Mouse (Mus musculus) kidney, postnatal 0 days (tissue): ENCODE data around the gene Pax3. TPM values are rescaled to one million over a fixed set of nuclear protein-coding genes. Genes with fewer than 3 reads are reported as not detected.
A peak's percentile ranks its signal among the peaks of the same experiment; 100 is the strongest.

ENCODE experiments used
- ATAC-seq: fragments of 200-750 bp; cut with Nextera tagmentation; replicated peaks from 2 replicates; pipeline ENCODE4 v1.8.0; 2017; ENCODE audit warnings: low read depth, moderate number of reproducible peaks, moderate TSS enrichment, moderate library complexity; ENCODE audit not compliant: low FRiP score
- DNase-seq: peaks from one replicate; pipeline ENCODE4 v3.0.0-alpha.2; 2016; ENCODE audit warnings: low spot score
- H3K27ac ChIP-seq: fragments of 300-500 bp; sonication (generic); 2 replicates; pipeline ENCODE4 v1.5.1; 2014; ENCODE audit warnings: mild to moderate bottlenecking
- H3K27me3 ChIP-seq: fragments of 300-500 bp; sonication (generic); 2 replicates; pipeline ENCODE4 v1.6.1; 2014; ENCODE audit warnings: low read length, mixed read lengths; ENCODE audit not compliant: insufficient read depth
- H3K36me3 ChIP-seq: fragments of 300-500 bp; sonication (generic); 2 replicates; pipeline ENCODE4 v1.6.1; 2014; ENCODE audit warnings: low read length, mixed read lengths; ENCODE audit not compliant: insufficient read depth
- H3K4me1 ChIP-seq: fragments of 300-500 bp; sonication (generic); replicated peaks from 2 replicates; pipeline ENCODE4 v1.6.1; 2014; ENCODE audit warnings: antibody characterized with exemption, low read length, mixed read lengths; ENCODE audit not compliant: insufficient read depth
- H3K4me2 ChIP-seq: fragments of 300-500 bp; sonication (generic); 2 replicates; pipeline ENCODE4 v1.6.1; 2014; ENCODE audit warnings: mild to moderate bottlenecking, low read length, moderate library complexity, mixed read lengths
- H3K4me3 ChIP-seq: fragments of 300-500 bp; sonication (generic); replicated peaks from 2 replicates; pipeline ENCODE4 v1.5.1; 2014; ENCODE audit warnings: low read depth, low read length
- H3K9ac ChIP-seq: fragments of 300-500 bp; sonication (generic); 2 replicates; pipeline ENCODE4 v1.6.1; 2014; ENCODE audit warnings: low read depth, low read length
- H3K9me3 ChIP-seq: fragments of 300-500 bp; sonication (generic); replicated peaks from 2 replicates; pipeline ENCODE4 v1.6.1; 2016; ENCODE audit warnings: low read length, inconsistent platforms, mixed read lengths
- CTCF ChIP-seq: IDR thresholded peaks from 2 replicates; pipeline ENCODE4 v1.5.1; 2016; ENCODE audit warnings: antibody characterized with exemption, low read depth, mild to moderate bottlenecking, moderate library complexity
- WGBS: fragments of 180-500 bp; shearing (Covaris S2); extraction: QIAGEN DNeasy Blood & Tissue Kit; methylation state at CpG from one replicate; pipeline ENCODE4 v1.1.7; 2014; 5-methylcytosine and 5-hydroxymethylcytosine counted together
- polyA plus RNA-seq: library from polyadenylated mRNA; unstranded; fragments of >200 nt; fragmentation: Nextera tagmentation; extraction: Ambion mirVana; gene quantifications from 2 replicates; pipeline ENCODE4 v1.2.1, GENCODE M21; 2015

Gene Pax3
- not detected in 2 replicates for polyA plus RNA-seq

DNA sequence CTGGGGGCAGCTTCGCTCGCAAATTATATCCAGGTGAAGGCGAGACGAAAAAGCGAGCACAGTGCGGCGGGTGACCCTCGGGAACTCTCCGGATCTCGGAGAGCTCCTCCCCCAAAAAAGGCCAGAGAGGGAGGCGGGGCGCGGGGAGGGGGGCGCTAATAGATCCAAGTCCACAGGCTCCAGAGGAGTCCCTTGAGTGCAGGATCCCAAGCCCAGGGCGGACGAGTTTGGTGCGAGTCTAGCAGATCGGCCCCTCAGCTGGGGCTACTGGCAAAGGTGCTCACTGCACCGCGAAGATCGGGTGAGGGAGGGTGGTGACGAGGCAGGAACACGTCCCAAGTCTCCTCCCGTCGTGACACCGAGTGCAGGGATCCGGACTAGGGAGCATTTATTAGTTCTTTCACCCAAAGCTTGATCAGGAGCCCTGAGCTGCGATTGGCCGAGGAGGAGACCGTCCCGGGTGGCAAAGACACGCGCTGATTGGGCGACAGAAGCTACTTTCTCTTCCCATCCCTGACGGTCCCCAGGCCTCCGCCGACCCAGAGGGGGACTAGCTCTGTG is at the start of gene Pax3:
Gene Pax3 (minus strand): TSS at position 384 of the 561 bp plus-strand sequence.
- ATAC-seq (peak; percentile 16; the same call in 1 of the 2 replicates), DNase-seq (no peak)
- no peak within 1 kb of the TSS for H3K9ac ChIP-seq
- H3K4me3 ChIP-seq, result peak within 1 kb of the TSS; percentile 18
- H3K4me1 ChIP-seq, result 0 out of 2 replicates have a peak, but pooled peaks cover 8% of the 10 kb centered on the region
- no peaks in the 10 kb centered on the region for H3K9me3 ChIP-seq
- H3K27me3 ChIP-seq, result peaks cover 89% of the 10 kb centered on the region
- TF ChIP-seq CTCF, result no peak
- no peak within 1 kb of the TSS for H3K27ac ChIP-seq
- 3% methylated on average over 36 of the region's 37 CpGs for WGBS
- H3K36me3 ChIP-seq, result no peaks in the 10 kb centered on the region
- H3K4me2 ChIP-seq, result peak within 1 kb of the TSS; percentile 39

DNA sequence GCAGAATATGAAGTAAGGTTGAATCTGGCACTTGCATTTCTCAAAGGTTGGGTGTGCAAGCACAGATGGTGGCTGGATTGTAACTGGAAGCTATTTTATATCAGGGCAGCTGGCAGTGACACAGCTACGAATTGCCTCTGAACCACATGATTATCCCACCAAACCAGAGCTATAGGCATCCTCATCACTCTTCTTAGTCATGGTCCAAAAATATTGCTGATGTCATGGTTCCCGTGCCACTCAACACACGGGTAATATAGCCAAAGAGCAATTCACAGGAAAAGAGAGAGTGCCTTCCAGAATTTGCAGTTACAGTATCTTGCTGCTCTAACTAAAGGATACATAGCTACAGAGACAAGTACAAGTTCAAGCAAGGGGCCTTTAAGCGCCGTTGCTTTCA is 37.4 kb upstream of the Pax3 start:
- no peaks in the 10 kb centered on the region for H3K9me3 ChIP-seq
- no peak overlapping the region for H3K4me2 ChIP-seq
- WGBS, result 83% methylated on average over 5 of the region's 5 CpGs
- no peak overlapping the region for H3K4me3 ChIP-seq
- no peaks in the 10 kb centered on the region for H3K4me1 ChIP-seq
- TF ChIP-seq CTCF, result no peak
- ATAC-seq, result no peak
- H3K27me3 ChIP-seq, result no peaks in the 10 kb centered on the region
- H3K9ac ChIP-seq, result no peak overlapping the region
- DNase-seq, result no peak
- no peaks in the 10 kb centered on the region for H3K36me3 ChIP-seq
- no peak overlapping the region for H3K27ac ChIP-seq

DNA sequence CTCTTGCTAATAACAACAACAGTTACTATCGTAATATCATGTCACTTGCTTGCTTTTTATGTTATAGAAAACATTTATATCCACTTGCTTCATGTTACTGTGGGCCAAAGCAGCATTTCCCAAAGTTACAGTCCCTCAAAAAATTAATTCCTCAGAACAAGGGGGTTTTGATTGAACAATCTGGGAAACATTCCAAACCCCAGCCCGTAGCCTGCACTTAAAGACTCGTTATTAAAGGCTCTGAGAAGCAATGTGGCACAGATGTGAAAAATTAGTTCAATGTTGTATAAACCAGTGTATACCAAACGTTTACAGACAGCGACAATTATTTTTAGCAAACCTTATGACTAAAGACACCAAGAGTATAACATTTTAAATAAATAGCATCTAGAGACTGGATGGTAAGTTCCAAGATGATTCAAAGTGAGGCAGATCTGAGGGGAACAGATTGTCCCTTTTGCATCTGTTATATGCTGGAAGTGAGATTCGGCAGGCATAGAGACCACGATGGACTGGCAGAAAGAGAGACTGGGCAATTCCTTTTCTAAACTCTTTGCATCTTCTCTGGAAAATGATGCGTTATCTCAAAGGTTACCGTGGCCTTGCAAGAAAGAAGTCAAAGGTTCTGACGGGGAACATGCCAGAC is 35.1 kb upstream of the Pax3 start:
- Histone ChIP-seq H3K27me3 (no peaks in the 10 kb centered on the region), H3K4me2 (no peak overlapping the region), H3K4me3 (no peak overlapping the region), H3K27ac (no peak overlapping the region), H3K9ac (no peak overlapping the region), H3K9me3 (no peaks in the 10 kb centered on the region), H3K36me3 (no peaks in the 10 kb centered on the region), H3K4me1 (no peaks in the 10 kb centered on the region)
- DNase-seq (no peak), ATAC-seq (no peak)
- 65% methylated on average over 10 of the region's 10 CpGs for WGBS
- no peak for TF ChIP-seq CTCF

DNA sequence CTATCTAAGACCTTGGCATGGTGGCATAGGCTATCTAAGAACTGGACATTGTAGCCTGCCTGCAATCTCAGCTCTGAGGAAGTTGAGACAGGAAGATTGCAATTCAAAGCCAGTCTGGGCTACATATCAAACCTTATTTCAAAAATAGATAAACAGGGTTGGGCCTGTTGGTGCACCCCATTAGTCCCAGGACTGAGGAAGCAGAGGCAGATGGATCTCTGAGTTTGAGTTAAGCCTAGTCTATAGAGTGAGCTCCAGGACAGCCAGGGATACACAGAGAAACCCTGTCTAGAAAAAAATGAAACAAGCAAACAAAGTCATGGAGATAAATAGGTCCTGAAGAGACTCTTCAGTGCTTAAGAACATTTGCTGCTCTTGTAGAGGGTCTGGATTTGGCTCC is 32.9 kb upstream of the Pax3 start:
- ATAC-seq (no peak), DNase-seq (no peak)
- Histone ChIP-seq H3K27me3 (no peaks in the 10 kb centered on the region), H3K27ac (no peak overlapping the region), H3K4me3 (no peak overlapping the region), H3K36me3 (no peaks in the 10 kb centered on the region), H3K9ac (no peak overlapping the region), H3K9me3 (no peaks in the 10 kb centered on the region), H3K4me2 (no peak overlapping the region), H3K4me1 (no peaks in the 10 kb centered on the region)
- no peak for TF ChIP-seq CTCF

DNA sequence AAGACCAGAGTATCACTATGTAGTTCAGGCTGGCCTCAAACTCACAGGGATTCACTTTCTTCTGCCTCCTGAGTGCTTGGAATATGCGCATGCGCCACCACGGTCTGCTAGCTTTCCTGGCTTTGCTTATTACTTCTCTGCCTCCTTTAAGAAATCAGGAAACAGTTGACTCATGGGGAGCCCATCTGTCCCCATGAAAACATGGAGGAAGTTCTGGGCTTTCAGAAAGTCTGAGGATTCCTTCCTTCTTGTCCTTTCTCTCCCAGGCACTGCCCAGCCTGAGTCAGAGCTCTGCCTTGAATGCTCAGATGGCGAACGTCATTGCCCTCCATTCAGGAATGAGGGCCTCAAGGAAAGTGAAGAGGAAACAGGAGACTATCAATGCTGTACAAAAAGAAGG is 31.8 kb upstream of the Pax3 start:
- DNase-seq (no peak), ATAC-seq (no peak)
- Histone ChIP-seq H3K9me3 (no peaks in the 10 kb centered on the region), H3K4me3 (no peak overlapping the region), H3K4me1 (no peaks in the 10 kb centered on the region), H3K27me3 (no peaks in the 10 kb centered on the region), H3K9ac (no peak overlapping the region), H3K36me3 (no peaks in the 10 kb centered on the region), H3K4me2 (no peak overlapping the region), H3K27ac (no peak overlapping the region)
- 56% methylated on average over 5 of the region's 5 CpGs for WGBS
- TF ChIP-seq CTCF, result no peak

DNA sequence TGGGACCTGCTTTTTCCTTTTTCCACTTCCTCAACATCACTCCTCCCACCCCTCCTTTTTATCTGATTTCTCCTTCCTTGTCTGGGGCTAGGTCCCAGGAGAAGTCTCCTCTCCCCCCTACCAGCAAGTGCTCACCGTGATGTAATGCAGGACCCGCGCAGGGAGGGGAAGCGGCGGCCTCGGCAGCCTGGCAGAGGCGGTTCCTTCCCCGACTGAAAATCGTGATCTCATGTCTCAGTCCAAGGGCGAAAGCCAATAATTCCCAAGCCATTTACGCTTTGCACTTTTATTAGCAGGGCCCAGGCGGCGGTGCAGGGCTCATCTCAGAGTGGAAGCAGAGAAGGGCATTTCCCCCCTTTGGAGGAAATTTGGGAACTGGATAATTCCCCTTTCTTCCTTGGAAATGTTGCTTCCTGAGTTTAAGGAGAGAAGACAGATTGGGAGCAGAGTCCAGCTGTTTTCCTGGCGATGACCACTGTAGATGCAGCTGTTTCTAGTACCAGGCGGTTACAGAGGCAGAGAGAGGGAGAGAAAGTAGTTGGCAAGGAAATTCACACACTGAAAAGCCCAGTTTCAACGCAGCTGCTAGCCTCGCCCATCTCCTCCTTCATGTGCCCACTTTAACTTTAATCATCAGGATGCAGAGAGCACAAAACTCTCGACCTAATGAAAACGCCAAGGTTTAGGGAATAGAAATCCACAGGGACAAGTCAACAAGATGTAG is 21.3 kb upstream of the Pax3 start:
- Histone ChIP-seq H3K4me2 (peak overlapping the region; percentile 96), H3K4me1 (peaks cover 6% of the 10 kb centered on the region; the same call in 1 of the 2 replicates), H3K4me3 (peak overlapping the region; percentile 47), H3K9ac (no peak overlapping the region), H3K9me3 (no peaks in the 10 kb centered on the region), H3K36me3 (no peaks in the 10 kb centered on the region), H3K27me3 (peaks cover 66% of the 10 kb centered on the region), H3K27ac (no peak overlapping the region)
- ATAC-seq, result no peak
- WGBS, result 2% methylated on average over 19 of the region's 19 CpGs
- DNase-seq, result no peak
- no peak for TF ChIP-seq CTCF
